Mouse (Mus musculus): ENCODE results near the gene Galns. TPM values are rescaled to one million over a fixed set of nuclear protein-coding genes. Genes with fewer than 3 reads are reported as not detected.
"Not testable (repeated sequence)": the region's sequence is repeated elsewhere in the genome, so short reads cannot be mapped to it uniquely, and the experiment has no call there.

Gene Galns
- polyA plus RNA-seq, 1 experiment from 2014 or later = 8.9 TPM

- WGBS = 59% methylated on average over 10 of the region's 10 CpGs
- no peak overlapping the region for H3K27ac ChIP-seq (ENCODE audit: low read length)
- no peaks in the 10 kb centered on the region for H3K27me3 ChIP-seq (ENCODE audit: control insufficient read depth, insufficient read depth, low read depth, low read length)
- no peak overlapping the region for H3K4me3 ChIP-seq (ENCODE audit: low read depth, low read length)
- 0 out of 2 replicates have a peak, but pooled peaks cover 2% of the 10 kb centered on the region for H3K36me3 ChIP-seq (ENCODE audit: control insufficient read depth, insufficient read depth, low read length)
- H3K4me2 ChIP-seq (ENCODE audit: low read length) = peak overlapping the region; percentile 97; the same call in 1 of the 2 replicates
- peaks cover 14% of the 10 kb centered on the region for H3K4me1 ChIP-seq (ENCODE audit: control insufficient read depth, insufficient read depth, low read length)
- no peak for ATAC-seq
- H3K9ac ChIP-seq (ENCODE audit: low read depth, low read length) = no peak overlapping the region
- no peaks in the 10 kb centered on the region for H3K9me3 ChIP-seq (replicated peaks; ENCODE audit: control insufficient read depth, low read length, poor library complexity, severe bottlenecking)
Observed at GRCm38 (mm10) chr8:122574667-122575251, 36.5 kb downstream of the Galns start.

GRCm38 (mm10) chr8:122574264-122574663 lies 37.0 kb downstream of the Galns start:
- Histone ChIP-seq H3K4me1 (ENCODE audit: control insufficient read depth, insufficient read depth, low read length) (peaks cover 14% of the 10 kb centered on the region), H3K9ac (ENCODE audit: low read depth, low read length) (no peak overlapping the region), H3K36me3 (ENCODE audit: control insufficient read depth, insufficient read depth, low read length) (0 out of 2 replicates have a peak, but pooled peaks cover 2% of the 10 kb centered on the region), H3K9me3 (replicated peaks; ENCODE audit: control insufficient read depth, low read length, poor library complexity, severe bottlenecking) (no peaks in the 10 kb centered on the region), H3K4me3 (ENCODE audit: low read depth, low read length) (no peak overlapping the region), H3K4me2 (ENCODE audit: low read length) (no peak overlapping the region), H3K27ac (ENCODE audit: low read length) (no peak overlapping the region), H3K27me3 (ENCODE audit: control insufficient read depth, insufficient read depth, low read depth, low read length) (no peaks in the 10 kb centered on the region)
- no peak for ATAC-seq
- WGBS = 63% methylated on average over 3 of the region's 3 CpGs

GRCm38 (mm10) chr8:122573577-122573976 lies 37.7 kb downstream of the Galns start:
- Histone ChIP-seq H3K4me1 (ENCODE audit: control insufficient read depth, insufficient read depth, low read length) (peaks cover 20% of the 10 kb centered on the region), H3K4me2 (ENCODE audit: low read length) (no peak overlapping the region), H3K4me3 (ENCODE audit: low read depth, low read length) (no peak overlapping the region), H3K9me3 (replicated peaks; ENCODE audit: control insufficient read depth, low read length, poor library complexity, severe bottlenecking) (no peaks in the 10 kb centered on the region), H3K36me3 (ENCODE audit: control insufficient read depth, insufficient read depth, low read length) (0 out of 2 replicates have a peak, but pooled peaks cover 2% of the 10 kb centered on the region), H3K27me3 (ENCODE audit: control insufficient read depth, insufficient read depth, low read depth, low read length) (no peaks in the 10 kb centered on the region), H3K9ac (ENCODE audit: low read depth, low read length) (no peak overlapping the region), H3K27ac (ENCODE audit: low read length) (no peak overlapping the region)
- ATAC-seq = no peak
- 51% methylated on average over 9 of the region's 9 CpGs for WGBS

- H3K9me3 ChIP-seq (replicated peaks; ENCODE audit: control insufficient read depth, low read length, poor library complexity, severe bottlenecking); ATAC-seq; H3K9ac ChIP-seq (ENCODE audit: low read depth, low read length); H3K4me3 ChIP-seq (ENCODE audit: low read depth, low read length); H3K36me3 ChIP-seq (ENCODE audit: control insufficient read depth, insufficient read depth, low read length); H3K4me2 ChIP-seq (ENCODE audit: low read length); H3K27ac ChIP-seq (ENCODE audit: low read length); H3K27me3 ChIP-seq (ENCODE audit: control insufficient read depth, insufficient read depth, low read depth, low read length): not testable (repeated sequence)
- WGBS = 20% methylated on average over 4 of the region's 4 CpGs
- peaks cover 23% of the 10 kb centered on the region for H3K4me1 ChIP-seq (ENCODE audit: control insufficient read depth, insufficient read depth, low read length)
Observed at GRCm38 (mm10) chr8:122573176-122573575, 38.1 kb downstream of the Galns start.

DNA sequence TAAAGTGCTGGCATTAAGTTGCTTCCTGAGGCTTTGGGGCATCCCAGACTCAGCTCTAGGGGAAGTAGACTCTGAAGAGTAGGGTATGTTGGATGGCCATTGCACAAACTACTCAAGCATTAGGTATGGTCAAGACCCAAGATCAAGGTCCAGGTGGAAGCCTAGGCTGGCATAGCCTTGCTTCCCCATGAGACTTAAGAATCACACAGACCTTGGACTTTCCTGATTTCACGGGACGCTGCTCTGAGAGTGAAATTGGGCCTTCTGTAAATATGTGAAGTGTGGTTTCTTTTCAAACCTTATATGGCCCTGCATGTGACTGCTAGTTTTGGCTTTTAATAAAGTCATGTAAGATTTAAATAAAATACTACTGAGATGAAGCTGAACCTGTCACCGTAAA lies 38.5 kb downstream of the Galns start:
- Histone ChIP-seq H3K9me3 (replicated peaks; ENCODE audit: control insufficient read depth, low read length, poor library complexity, severe bottlenecking) (no peaks in the 10 kb centered on the region), H3K4me3 (ENCODE audit: low read depth, low read length) (no peak overlapping the region), H3K9ac (ENCODE audit: low read depth, low read length) (no peak overlapping the region), H3K27me3 (ENCODE audit: control insufficient read depth, insufficient read depth, low read depth, low read length) (no peaks in the 10 kb centered on the region), H3K27ac (ENCODE audit: low read length) (no peak overlapping the region), H3K4me2 (ENCODE audit: low read length) (no peak overlapping the region), H3K4me1 (ENCODE audit: control insufficient read depth, insufficient read depth, low read length) (peaks cover 23% of the 10 kb centered on the region), H3K36me3 (ENCODE audit: control insufficient read depth, insufficient read depth, low read length) (0 out of 2 replicates have a peak, but pooled peaks cover 2% of the 10 kb centered on the region)
- no peak for ATAC-seq
- WGBS = 92% methylated on average over 3 of the region's 3 CpGs

DNA sequence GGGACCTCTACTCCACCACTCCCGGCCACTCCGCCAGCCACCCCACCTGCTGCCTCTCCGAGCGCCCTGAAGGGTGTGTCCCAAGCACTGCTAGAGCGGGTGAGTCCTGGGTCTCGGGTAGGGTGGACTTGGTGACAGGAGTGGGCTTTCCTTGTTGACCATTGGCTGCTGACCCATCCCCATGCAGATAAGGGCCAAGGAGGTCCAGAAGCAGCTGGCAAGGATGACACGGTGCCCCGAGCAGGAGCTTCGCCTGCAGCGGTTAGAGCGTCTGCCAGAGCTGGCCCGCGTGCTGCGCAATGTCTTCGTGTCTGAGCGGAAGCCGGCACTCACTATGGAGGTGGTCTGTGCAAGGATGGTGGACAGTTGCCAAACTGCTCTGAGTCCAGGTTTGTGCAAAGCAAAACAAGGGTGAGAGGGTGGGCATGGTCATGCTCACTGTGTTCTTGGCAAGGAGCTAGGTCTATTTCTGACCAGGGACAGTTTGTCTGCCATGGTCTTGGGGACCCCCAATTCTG lies 39.5 kb downstream of the Galns start:
- H3K9me3 ChIP-seq (replicated peaks; ENCODE audit: control insufficient read depth, low read length, poor library complexity, severe bottlenecking) = no peaks in the 10 kb centered on the region
- ATAC-seq = no peak
- H3K4me2 ChIP-seq (ENCODE audit: low read length) = no peak overlapping the region
- peaks cover 23% of the 10 kb centered on the region for H3K4me1 ChIP-seq (ENCODE audit: control insufficient read depth, insufficient read depth, low read length)
- 95% methylated on average over 17 of the region's 17 CpGs for WGBS
- no peak overlapping the region for H3K4me3 ChIP-seq (ENCODE audit: low read depth, low read length)
- H3K27ac ChIP-seq (ENCODE audit: low read length) = no peak overlapping the region
- H3K27me3 ChIP-seq (ENCODE audit: control insufficient read depth, insufficient read depth, low read depth, low read length) = no peaks in the 10 kb centered on the region
- 0 out of 2 replicates have a peak, but pooled peaks cover 2% of the 10 kb centered on the region for H3K36me3 ChIP-seq (ENCODE audit: control insufficient read depth, insufficient read depth, low read length)
- H3K9ac ChIP-seq (ENCODE audit: low read depth, low read length) = no peak overlapping the region

- H3K4me3 ChIP-seq (ENCODE audit: low read depth, low read length) = no peak overlapping the region
- no peak overlapping the region for H3K27ac ChIP-seq (ENCODE audit: low read length)
- no peak for ATAC-seq
- 0 out of 2 replicates have a peak, but pooled peaks cover 2% of the 10 kb centered on the region for H3K36me3 ChIP-seq (ENCODE audit: control insufficient read depth, insufficient read depth, low read length)
- H3K9ac ChIP-seq (ENCODE audit: low read depth, low read length) = no peak overlapping the region
- no peak overlapping the region for H3K4me2 ChIP-seq (ENCODE audit: low read length)
- H3K4me1 ChIP-seq (ENCODE audit: control insufficient read depth, insufficient read depth, low read length) = peaks cover 29% of the 10 kb centered on the region
- 97% methylated on average over 11 of the region's 11 CpGs for WGBS
- H3K9me3 ChIP-seq (replicated peaks; ENCODE audit: control insufficient read depth, low read length, poor library complexity, severe bottlenecking) = no peaks in the 10 kb centered on the region
- no peaks in the 10 kb centered on the region for H3K27me3 ChIP-seq (ENCODE audit: control insufficient read depth, insufficient read depth, low read depth, low read length)
Observed at GRCm38 (mm10) chr8:122571153-122571552, 40.1 kb downstream of the Galns start.

GRCm38 (mm10) chr8:122569996-122570395 lies 41.3 kb downstream of the Galns start:
- Histone ChIP-seq H3K4me3 (ENCODE audit: low read depth, low read length) (no peak overlapping the region), H3K27me3 (ENCODE audit: control insufficient read depth, insufficient read depth, low read depth, low read length) (no peaks in the 10 kb centered on the region), H3K4me1 (ENCODE audit: control insufficient read depth, insufficient read depth, low read length) (peaks cover 18% of the 10 kb centered on the region), H3K4me2 (ENCODE audit: low read length) (no peak overlapping the region), H3K9ac (ENCODE audit: low read depth, low read length) (no peak overlapping the region), H3K9me3 (replicated peaks; ENCODE audit: control insufficient read depth, low read length, poor library complexity, severe bottlenecking) (no peaks in the 10 kb centered on the region), H3K36me3 (ENCODE audit: control insufficient read depth, insufficient read depth, low read length) (0 out of 2 replicates have a peak, but pooled peaks cover 2% of the 10 kb centered on the region), H3K27ac (ENCODE audit: low read length) (no peak overlapping the region)
- ATAC-seq = no peak
- WGBS = 98% methylated on average over 16 of the region's 16 CpGs

DNA sequence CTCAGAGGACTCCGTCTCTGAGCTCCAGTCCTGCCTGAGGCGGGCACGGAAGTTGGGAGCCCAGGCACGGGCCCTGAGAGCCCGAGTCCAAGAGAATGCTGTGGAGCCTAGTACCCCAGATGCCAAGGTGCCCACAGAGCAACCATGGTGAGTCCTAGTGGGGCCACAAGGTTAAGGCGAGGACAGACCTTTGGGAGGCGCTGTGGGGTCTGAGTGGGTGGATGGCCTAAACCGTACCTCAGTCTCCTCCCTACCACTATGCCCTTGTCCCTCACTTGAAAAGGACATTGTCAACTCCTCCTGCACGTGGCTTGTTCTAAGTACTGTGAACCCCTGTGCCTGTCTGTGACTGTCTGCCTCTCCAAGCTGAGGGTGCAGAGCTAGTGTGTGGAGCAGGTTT lies 41.9 kb downstream of the Galns start:
- H3K9me3 ChIP-seq (replicated peaks; ENCODE audit: control insufficient read depth, low read length, poor library complexity, severe bottlenecking) = no peaks in the 10 kb centered on the region
- no peaks in the 10 kb centered on the region for H3K27me3 ChIP-seq (ENCODE audit: control insufficient read depth, insufficient read depth, low read depth, low read length)
- no peak overlapping the region; the same call in none of the 2 replicates for H3K4me2 ChIP-seq (ENCODE audit: low read length)
- peaks cover 18% of the 10 kb centered on the region for H3K4me1 ChIP-seq (ENCODE audit: control insufficient read depth, insufficient read depth, low read length)
- no peak for ATAC-seq
- H3K4me3 ChIP-seq (ENCODE audit: low read depth, low read length) = no peak overlapping the region
- H3K27ac ChIP-seq (ENCODE audit: low read length) = no peak overlapping the region
- 71% methylated on average over 9 of the region's 9 CpGs for WGBS
- H3K36me3 ChIP-seq (ENCODE audit: control insufficient read depth, insufficient read depth, low read length) = 0 out of 2 replicates have a peak, but pooled peaks cover 2% of the 10 kb centered on the region
- H3K9ac ChIP-seq (ENCODE audit: low read depth, low read length) = no peak overlapping the region

Data from midbrain, embryonic 16.5 days (tissue).